Mouse (Mus musculus) heart, postnatal 14 days (tissue): Measurements from ENCODE around the gene Spata13. TPM values are rescaled to one million over a fixed set of nuclear protein-coding genes. Genes with fewer than 3 reads are reported as not detected.

ENCODE experiments used
- DNase-seq, 2 experiments: peaks; one replicate each; pipeline ENCODE4 v3.0.0; 2021 to 2022
- intact Hi-C: fragments of 180-260 bp; cut with DNase I; formaldehyde crosslinking; loops from one replicate; pipeline ENCODE4 v1.15.1; 2025
- total RNA-seq, 2 experiments: library from RNA; stranded (reverse); gene quantifications; 2 replicates each; pipeline ENCODE4 v1.2.3; 2021

Gene Spata13
- total RNA-seq, 2 experiments from 2014 or later = 24.4 to 30.0 TPM

GRCm38 (mm10) chr14:60739616-60740015, 105.8 kb downstream of the Spata13 start:
- no peak for DNase-seq
- intact Hi-C loops = no loop called here

GRCm38 (mm10) chr14:60740507-60740906, 106.7 kb downstream of the Spata13 start:
- intact Hi-C loops = no loop called here
- no peak for DNase-seq

- DNase-seq = no peak
- intact Hi-C loops = no loop called here
Observed at GRCm38 (mm10) chr14:60741033-60741432, 107.2 kb downstream of the Spata13 start.

- DNase-seq = peak; percentile 69 to 84
- intact Hi-C loops = no loop called here
Observed at GRCm38 (mm10) chr14:60741490-60741981, 107.7 kb downstream of the Spata13 start.

- no peak for DNase-seq
- intact Hi-C loops = no loop called here
Observed at GRCm38 (mm10) chr14:60743681-60744080, 109.9 kb downstream of the Spata13 start.

GRCm38 (mm10) chr14:60745201-60745600, 111.4 kb downstream of the Spata13 start:
- intact Hi-C loops = no loop called here
- DNase-seq = no peak

- intact Hi-C loops = no loop called here
- DNase-seq = no peak
Observed at GRCm38 (mm10) chr14:60746141-60746540, 112.3 kb downstream of the Spata13 start.

GRCm38 (mm10) chr14:60747154-60747870, 113.5 kb downstream of the Spata13 start:
- intact Hi-C loops = no loop called here
- DNase-seq = no peak

GRCm38 (mm10) chr14:60749880-60750279, 116.1 kb downstream of the Spata13 start:
- intact Hi-C loops = no loop called here
- no peak for DNase-seq

GRCm38 (mm10) chr14:60751581-60751980, 117.8 kb downstream of the Spata13 start:
- DNase-seq = no peak
- intact Hi-C loops = no loop called here

- DNase-seq = no peak
- intact Hi-C loops = no loop called here
Observed at GRCm38 (mm10) chr14:60752892-60753800, 119.3 kb downstream of the Spata13 start.

GRCm38 (mm10) chr14:60753801-60754126, 120.0 kb downstream of the Spata13 start:
- no peak for DNase-seq
- intact Hi-C loops = no loop called here

GRCm38 (mm10) chr14:60754656-60755055, 120.9 kb downstream of the Spata13 start:
- no peak for DNase-seq
- intact Hi-C loops = no loop called here

- no peak for DNase-seq
- intact Hi-C loops = no loop called here
Observed at GRCm38 (mm10) chr14:60756271-60756670, 122.5 kb downstream of the Spata13 start.

GRCm38 (mm10) chr14:60757265-60757664, 123.5 kb downstream of the Spata13 start:
- no peak for DNase-seq
- intact Hi-C loops = no loop called here

GRCm38 (mm10) chr14:60757722-60758121, 123.9 kb downstream of the Spata13 start:
- intact Hi-C loops = no loop called here
- DNase-seq = no peak

GRCm38 (mm10) chr14:60759097-60759496, 125.3 kb downstream of the Spata13 start:
- DNase-seq = no peak
- intact Hi-C loops = no loop called here

GRCm38 (mm10) chr14:60761801-60762200, 128.0 kb downstream of the Spata13 start:
- no peak for DNase-seq
- intact Hi-C loops = no loop called here

- intact Hi-C loops = no loop called here
- DNase-seq = no peak
Observed at GRCm38 (mm10) chr14:60762754-60763153, 129.0 kb downstream of the Spata13 start.

- DNase-seq = no peak
- intact Hi-C loops = no loop called here
Observed at GRCm38 (mm10) chr14:60763746-60764145, 129.9 kb downstream of the Spata13 start.

GRCm38 (mm10) chr14:60764526-60764925, 130.7 kb downstream of the Spata13 start:
- DNase-seq = no peak

GRCm38 (mm10) chr14:60765025-60765424, 131.2 kb downstream of the Spata13 start:
- intact Hi-C loops = no loop called here
- DNase-seq = peak in 1 of 2 experiments; percentile 42

More at GRCm38 (mm10) chr14:60764526-60764925, 130.7 kb downstream of the Spata13 start:
- intact Hi-C loops = no loop called here
